ENCODE assay signal across 10 mouse cellular contexts in the genomic region with DNA sequence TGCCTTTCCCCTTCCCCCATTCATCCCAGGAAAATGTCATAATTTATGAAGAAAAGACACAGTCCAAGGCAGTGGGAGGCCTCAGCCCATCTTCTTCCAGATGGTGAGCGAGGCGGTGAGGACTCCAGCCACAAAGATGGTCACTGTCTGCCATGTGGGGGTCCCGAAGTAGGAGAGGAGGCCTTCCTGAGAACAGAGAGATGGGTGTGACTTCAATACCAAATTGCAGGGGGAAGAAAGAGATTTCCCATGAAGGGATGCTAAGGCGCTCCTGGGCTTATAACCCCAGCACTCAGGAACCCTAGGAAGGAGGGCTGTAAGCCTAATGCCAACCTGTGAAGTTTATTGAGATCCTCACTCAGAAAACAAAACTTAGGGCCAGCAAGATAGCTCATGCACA. TPM values are rescaled to one million over a fixed set of nuclear protein-coding genes. Genes with fewer than 3 reads are reported as not detected.
DNase-seq lines count a peak whose midpoint lies in the region; ATAC-seq and TF ChIP-seq lines count a peak whose summit lies in the region.
"Had no signal": no experiment of that assay in that cellular context is flagged by ENCODE, and none has a peak within 500 bp of the region (broad histone marks: within the 10 kb centered on the region; RNA-seq: fewer than 3 reads in every experiment).

No protein-coding gene starts in this region.

- H3K36me3 ChIP-seq in heart, postnatal 0 days (replicated peaks; ENCODE audit: control insufficient read depth, insufficient read depth, low read length), result peaks cover 43% of the 10 kb centered on the region
- peaks cover 28% of the 10 kb centered on the region for H3K36me3 ChIP-seq in neural tube, embryonic 14.5 days (ENCODE audit: control insufficient read depth, insufficient read depth, low read length)
- peaks cover 7% of the 10 kb centered on the region for H3K36me3 ChIP-seq in intestine, embryonic 16.5 days (ENCODE audit: control insufficient read depth, insufficient read depth, low read length)

- H3K4me3 ChIP-seq in heart, postnatal 0 days (ENCODE audit: low read depth, low read length), result no peak overlapping the region
- H3K4me3 ChIP-seq in neural tube, embryonic 14.5 days (ENCODE audit: low read depth, low read length), result no peak overlapping the region
- no peak overlapping the region for H3K4me3 ChIP-seq in intestine, embryonic 16.5 days (ENCODE audit: low read length)
- H3K4me3 ChIP-seq: neural tube, embryonic 12.5 days had no signal

- 89% methylated on average over 4 of the region's 4 CpGs for WGBS in heart, postnatal 0 days
- 71% methylated on average over 4 of the region's 4 CpGs for whole genome bisulfite sequencing in neural tube, embryonic 14.5 days
- WGBS in intestine, embryonic 16.5 days, result 69% methylated on average over 4 of the region's 4 CpGs

- H3K27ac ChIP-seq in heart, postnatal 0 days (ENCODE audit: low read depth), result 0 out of 2 replicates have a peak overlapping the region, but pooled peaks have one; percentile 26
- H3K27ac ChIP-seq in neural tube, embryonic 14.5 days (ENCODE audit: low read depth, low read length), result peak overlapping the region; percentile 4; the same call in 1 of the 2 replicates
- peak overlapping the region; percentile 95 for H3K27ac ChIP-seq in intestine, embryonic 16.5 days (ENCODE audit: low read length)

- no peak for DNase-seq in heart, postnatal 0 days (ENCODE audit: low spot score)
- no peak for DNase-seq in heart, adult 18-20 months
- no peak for DNase-seq in neural tube, embryonic 10.5 days (ENCODE audit: extremely low spot score, low spot score)
- no peak for DNase-seq in thymus, postnatal 36 days
- no peak for DNase-seq in frontal cortex, postnatal 14 days (ENCODE audit: low spot score in 2 of 2)
- no peak for DNase-seq in adrenal gland, postnatal 4 days (ENCODE audit: low spot score in 2 of 2)

- TF ChIP-seq CTCF in heart, postnatal 0 days (IDR thresholded peaks at IDR 0.05; ENCODE audit: low read depth), result no peak

- H3K27me3 ChIP-seq in heart, postnatal 0 days (ENCODE audit: control insufficient read depth, insufficient read depth, low read length), result no peaks in the 10 kb centered on the region
- no peaks in the 10 kb centered on the region for H3K27me3 ChIP-seq in neural tube, embryonic 14.5 days (ENCODE audit: control insufficient read depth, insufficient read depth, low read length)
- H3K27me3 ChIP-seq in intestine, embryonic 16.5 days (replicated peaks; ENCODE audit: control insufficient read depth, insufficient read depth, low read length), result no peaks in the 10 kb centered on the region
- H3K27me3 ChIP-seq: neural tube, embryonic 12.5 days had no signal

- H3K9me3 ChIP-seq in heart, postnatal 0 days (replicated peaks; ENCODE audit: control insufficient read depth, low read length), result no peaks in the 10 kb centered on the region
- H3K9me3 ChIP-seq in neural tube, embryonic 14.5 days (ENCODE audit: control insufficient read depth, low read length), result no peaks in the 10 kb centered on the region
- H3K9me3 ChIP-seq in intestine, embryonic 16.5 days (ENCODE audit: control insufficient read depth, low read length), result no peaks in the 10 kb centered on the region
- H3K9me3 ChIP-seq: neural tube, embryonic 12.5 days had no signal

- TF ChIP-seq EP300 in heart, postnatal 0 days (IDR thresholded peaks at IDR 0.05; ENCODE audit: low read depth), result no peak

- no peak overlapping the region for H3K4me2 ChIP-seq in heart, postnatal 0 days (ENCODE audit: low read depth, low read length)
- no peak overlapping the region for H3K4me2 ChIP-seq in neural tube, embryonic 14.5 days (ENCODE audit: low read depth, low read length)
- H3K4me2 ChIP-seq in intestine, embryonic 16.5 days (ENCODE audit: low read depth, low read length), result no peak overlapping the region

- peaks cover 29% of the 10 kb centered on the region for H3K4me1 ChIP-seq in heart, postnatal 0 days (ENCODE audit: control insufficient read depth, insufficient read depth)
- H3K4me1 ChIP-seq in neural tube, embryonic 14.5 days (ENCODE audit: control insufficient read depth, insufficient read depth, low read length), result peaks cover 35% of the 10 kb centered on the region
- H3K4me1 ChIP-seq in intestine, embryonic 16.5 days (ENCODE audit: control insufficient read depth, insufficient read depth, low read length), result peaks cover 39% of the 10 kb centered on the region

- ATAC-seq in heart, postnatal 0 days (ENCODE audit: insufficient read depth, low read depth), result no peak
- no peak for ATAC-seq in neural tube, embryonic 14.5 days (ENCODE audit: low read depth)
- no peak for ATAC-seq in intestine, embryonic 16.5 days

- H3K9ac ChIP-seq in heart, postnatal 0 days (replicated peaks; ENCODE audit: low read depth, low read length), result no peak overlapping the region
- H3K9ac ChIP-seq in neural tube, embryonic 14.5 days (replicated peaks; ENCODE audit: low read depth, low read length), result no peak overlapping the region
- H3K9ac ChIP-seq in intestine, embryonic 16.5 days (ENCODE audit: low read depth, low read length), result no peak overlapping the region

RNA-seq across cellular contexts. Expression of gene Ftl1, which starts 2.1 kb away (rescaled TPM):
- total RNA-seq in heart, postnatal 0 days (2014; rRNA removed; ENCODE audit: low replicate concordance), result 1,107 and 1,211 TPM in 2 replicates
- polyA plus RNA-seq in heart, postnatal 0 days (2015; fragmentation: Nextera tagmentation; extraction: Ambion mirVana), result 2,163 and 2,221 TPM in 2 replicates
- 100 to 1,000 TPM; 287 to 382 TPM for total RNA-seq in heart, adult 18-20 months (2021)
- polyA plus RNA-seq in neural tube, embryonic 14.5 days (2014; fragmentation: Nextera tagmentation; extraction: Ambion mirVana), result 5,062 and 5,088 TPM in 2 replicates
- 7,117 and 7,555 TPM in 2 replicates for polyA plus RNA-seq in intestine, embryonic 16.5 days (2015; fragmentation: Nextera tagmentation; extraction: Ambion mirVana)
- 100 to 1,000 TPM; 684 to 753 TPM for total RNA-seq in adrenal gland, postnatal 4 days (2021)

RNA-seq across cellular contexts. Expression of gene Bax, which starts 4.9 kb away (rescaled TPM):
- total RNA-seq in heart, postnatal 0 days (2014; rRNA removed; ENCODE audit: low replicate concordance), result 48.1 and 88.1 TPM in 2 replicates
- 99.2 and 101 TPM in 2 replicates for polyA plus RNA-seq in heart, postnatal 0 days (2015; fragmentation: Nextera tagmentation; extraction: Ambion mirVana)
- total RNA-seq in heart, adult 18-20 months (2021), result 10 to 100 TPM; 23.4 to 24.1 TPM
- 107 and 215 TPM in 2 replicates for polyA plus RNA-seq in neural tube, embryonic 14.5 days (2014; fragmentation: Nextera tagmentation; extraction: Ambion mirVana)
- polyA plus RNA-seq in intestine, embryonic 16.5 days (2015; fragmentation: Nextera tagmentation; extraction: Ambion mirVana), result 178 and 185 TPM in 2 replicates
- 10 to 100 TPM; 75.8 to 78.4 TPM for total RNA-seq in adrenal gland, postnatal 4 days (2021)

RNA-seq across cellular contexts. Expression of gene Tulp2, which starts 19.9 kb away (rescaled TPM):
- total RNA-seq in heart, postnatal 0 days (2014; rRNA removed; ENCODE audit: low replicate concordance), result not detected in 2 replicates
- polyA plus RNA-seq in heart, postnatal 0 days (2015; fragmentation: Nextera tagmentation; extraction: Ambion mirVana), result 0.15 and 0.20 TPM in 2 replicates
- total RNA-seq in heart, adult 18-20 months (2021), result not detected
- 0.17 and 0.31 TPM in 2 replicates for polyA plus RNA-seq in neural tube, embryonic 14.5 days (2014; fragmentation: Nextera tagmentation; extraction: Ambion mirVana)
- polyA plus RNA-seq in intestine, embryonic 16.5 days (2015; fragmentation: Nextera tagmentation; extraction: Ambion mirVana), result 0.78 and 0.93 TPM in 2 replicates
- under 1 TPM; 0.45 to 0.54 TPM for total RNA-seq in adrenal gland, postnatal 4 days (2021)
- total RNA-seq: left cerebral cortex, postnatal 10 days had no signal

RNA-seq across cellular contexts. Expression of gene Ruvbl2, which starts 23.9 kb away (rescaled TPM):
- total RNA-seq in heart, postnatal 0 days (2014; rRNA removed; ENCODE audit: low replicate concordance), result 76.9 and 106 TPM in 2 replicates
- polyA plus RNA-seq in heart, postnatal 0 days (2015; fragmentation: Nextera tagmentation; extraction: Ambion mirVana), result 31.0 and 34.2 TPM in 2 replicates
- total RNA-seq in heart, adult 18-20 months (2021), result 10 to 100 TPM; 25.2 to 26.5 TPM
- polyA plus RNA-seq in neural tube, embryonic 14.5 days (2014; fragmentation: Nextera tagmentation; extraction: Ambion mirVana), result 86.8 and 95.3 TPM in 2 replicates
- polyA plus RNA-seq in intestine, embryonic 16.5 days (2015; fragmentation: Nextera tagmentation; extraction: Ambion mirVana), result 121 and 134 TPM in 2 replicates
- total RNA-seq in adrenal gland, postnatal 4 days (2021), result 10 to 100 TPM; 56.5 to 65.0 TPM

RNA-seq across cellular contexts. Expression of gene Gm45808, which starts 24.8 kb away (rescaled TPM):
- total RNA-seq in heart, postnatal 0 days (2014; rRNA removed; ENCODE audit: low replicate concordance), result 14.2 TPM in 1 of 2 replicates, not detected in the other
- polyA plus RNA-seq in heart, postnatal 0 days (2015; fragmentation: Nextera tagmentation; extraction: Ambion mirVana), result 0.18 TPM in 1 of 2 replicates, not detected in the other
- total RNA-seq in heart, adult 18-20 months (2021), result 10 to 100 TPM in 1 of 2 experiments, 1 to 10 TPM in 1; 8.7 to 12.3 TPM
- not detected in 2 replicates for polyA plus RNA-seq in neural tube, embryonic 14.5 days (2014; fragmentation: Nextera tagmentation; extraction: Ambion mirVana)
- not detected in 2 replicates for polyA plus RNA-seq in intestine, embryonic 16.5 days (2015; fragmentation: Nextera tagmentation; extraction: Ambion mirVana)
- 10 to 100 TPM; 14.9 to 20.7 TPM for total RNA-seq in adrenal gland, postnatal 4 days (2021)
- total RNA-seq: left cerebral cortex, postnatal 10 days had no signal
- polyA plus RNA-seq: neural tube, embryonic 12.5 days had no signal

Comparison
In these comparisons a context has a peak if more than half of its experiments do, and no peak if none do; other contexts are left out.
1. H3K27ac ChIP-seq: peak in every context shown above with its lines; median percentile 95 in intestine, embryonic 16.5 days; 26 in heart, postnatal 0 days; 4 in neural tube, embryonic 14.5 days.